Mouse (Mus musculus) heart, adult 2 months (tissue): ENCODE measurements around the gene Ak6.

Experiments used
- CTCF ChIP-seq: fragments of 200-600 bp; IDR thresholded peaks from 2 replicates; pipeline ENCODE4 v1.8.1; 2022; ENCODE audit warnings: antibody characterized with exemption, mild to moderate bottlenecking, moderate library complexity
- POLR2A ChIP-seq: fragments of 200-500 bp; IDR thresholded peaks from 2 replicates; pipeline ENCODE4 v1.6.1; 2011; ENCODE audit warnings: mild to moderate bottlenecking, low read depth, low read length, control low read depth; ENCODE audit not compliant: insufficient read depth

DNA sequence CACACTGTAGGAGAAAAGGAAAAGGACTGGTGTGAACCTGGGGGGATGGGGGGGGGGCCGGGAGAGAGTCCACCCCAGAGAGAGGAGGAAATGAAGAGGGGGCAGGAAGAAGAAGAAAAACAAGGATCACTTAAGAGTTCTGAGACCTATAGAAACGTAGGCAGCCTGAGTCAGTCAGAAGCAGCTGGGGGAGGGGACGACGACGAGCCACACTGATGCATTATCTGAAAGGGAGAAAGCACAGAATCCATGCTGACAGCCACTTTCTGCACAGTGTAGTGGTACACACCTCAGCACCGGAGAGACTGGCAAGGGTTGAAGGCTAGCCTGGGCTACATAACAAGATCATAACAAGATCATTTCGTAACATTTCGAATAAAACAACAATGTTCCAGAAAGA is 49.7 kb upstream of the Ak6 start:
- no peak for TF ChIP-seq CTCF
- TF ChIP-seq POLR2A = no peak
